Mouse (Mus musculus): ENCODE measurements around the gene Prkag3. TPM values are rescaled to one million over a fixed set of nuclear protein-coding genes. Genes with fewer than 3 reads are reported as not detected.

The Prkag3 gene
- total RNA-seq (2021): not detected
- long read RNA-seq, experiment 1: 0 reads
- long read RNA-seq, experiment 2: 0 reads

DNA sequence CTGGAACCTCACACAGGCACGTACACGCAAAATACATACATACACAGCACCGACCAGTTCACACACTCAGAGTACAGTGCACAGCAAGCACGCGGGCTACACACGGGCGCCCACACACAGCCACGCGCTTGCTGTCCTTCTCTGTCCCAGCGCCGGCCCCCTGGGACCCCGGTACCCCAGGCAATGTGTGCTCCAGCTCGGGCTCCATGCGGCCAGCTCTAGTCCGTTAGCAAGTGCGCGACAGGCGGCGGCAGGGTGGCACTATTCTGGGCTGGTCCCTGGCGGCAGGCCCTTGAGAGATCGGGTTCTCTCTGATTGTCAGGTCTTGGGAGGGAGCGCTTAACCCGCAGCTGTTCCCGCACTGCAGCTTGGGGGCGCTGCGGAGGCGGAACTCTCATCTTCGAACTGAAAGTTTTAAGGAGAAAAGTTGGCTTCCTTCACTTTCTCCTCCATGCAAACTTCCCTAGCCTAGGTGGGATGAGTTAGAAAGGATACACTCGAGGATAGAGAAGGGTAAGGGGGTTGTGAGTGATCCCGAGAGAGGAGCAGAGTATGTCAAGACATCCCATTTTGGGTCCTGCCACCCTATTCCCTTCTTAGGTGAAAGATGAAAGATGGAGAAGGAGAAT, at the start of gene Prkag3:
Prkag3 (minus strand) TSS at position 579 of the 629 bp plus-strand sequence.
- peak in 1 of 2 experiments; percentile 26 for DNase-seq (ENCODE audit: extremely low spot score in 1 of 2, low spot score in 2 of 2)
- Histone ChIP-seq H3K27ac (no peak within 1 kb of the TSS), H3K4me3 (peak within 1 kb of the TSS; percentile 13; the same call in 1 of the 2 replicates)
- intact Hi-C loops (cut with DNase I): no loop called here
- peak; percentile 58 for TF ChIP-seq CTCF (IDR thresholded peaks at IDR 0.05)

DNA sequence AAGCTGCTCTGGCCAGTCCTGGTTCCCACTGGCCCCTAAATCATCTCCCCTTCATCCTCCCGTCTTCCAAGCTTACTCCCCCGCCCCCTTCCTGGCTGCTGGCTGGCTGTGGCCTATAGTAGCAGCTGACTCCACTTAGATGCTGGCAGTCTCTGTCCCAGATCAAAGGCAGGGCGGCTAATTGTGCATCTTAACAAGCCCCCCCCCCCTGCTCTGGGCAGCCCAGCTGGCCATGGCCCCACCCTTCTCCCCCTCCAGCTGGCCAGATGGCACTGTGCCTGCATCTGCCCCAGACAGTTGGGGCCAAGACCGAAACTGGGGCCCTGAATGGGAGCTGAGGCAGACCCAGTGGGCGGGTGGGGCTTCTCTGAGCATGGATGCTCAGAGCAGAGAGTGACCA, 48.4 kb upstream of the Prkag3 start:
- intact Hi-C loops (cut with DNase I): no loop called here

DNA sequence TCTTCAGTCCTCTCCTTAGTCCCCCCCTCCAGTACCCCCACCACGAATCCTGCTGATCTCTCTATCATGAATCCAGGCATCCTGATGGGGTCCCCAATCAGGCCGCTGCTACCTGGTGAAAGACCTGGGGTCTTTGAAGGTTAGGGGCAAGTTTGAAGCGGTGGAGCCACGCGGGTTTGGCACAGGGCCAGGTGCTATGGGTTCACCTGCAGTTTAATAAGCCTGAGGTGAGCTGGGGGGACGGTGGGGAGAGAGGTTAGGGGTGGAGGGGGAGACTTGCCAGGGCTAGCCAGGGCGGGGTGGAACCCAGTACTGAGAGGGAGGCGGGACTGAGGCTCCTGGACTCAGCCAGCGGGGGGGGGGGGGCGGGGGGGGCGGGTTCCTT, 46.1 kb upstream of the Prkag3 start:
- H3K27ac ChIP-seq: no peak overlapping the region
- intact Hi-C loops (cut with DNase I): no loop called here
- TF ChIP-seq CTCF (IDR thresholded peaks at IDR 0.05): no peak
- no peak overlapping the region for H3K4me3 ChIP-seq
- DNase-seq (ENCODE audit: extremely low spot score in 1 of 2, low spot score in 2 of 2): no peak

More for the DNA sequence above, 48.4 kb upstream of the Prkag3 start:
- H3K4me3 ChIP-seq: no peak overlapping the region
- H3K27ac ChIP-seq: no peak overlapping the region
- peak in 1 of 2 experiments; percentile 15 for DNase-seq (ENCODE audit: extremely low spot score in 1 of 2, low spot score in 2 of 2)
- TF ChIP-seq CTCF (IDR thresholded peaks at IDR 0.05): no peak

GRCm38 (mm10) chr1:74794487-74795144, 45.6 kb upstream of the Prkag3 start:
- H3K4me3 ChIP-seq: peak overlapping the region; percentile 23; the same call in 1 of the 2 replicates
- DNase-seq (ENCODE audit: extremely low spot score in 1 of 2, low spot score in 2 of 2): peak in 1 of 2 experiments; percentile 45
- H3K27ac ChIP-seq: peak overlapping the region; percentile 24; the same call in 1 of the 2 replicates
- intact Hi-C loops (cut with DNase I): no loop called here
- TF ChIP-seq CTCF (IDR thresholded peaks at IDR 0.05): no peak

DNA sequence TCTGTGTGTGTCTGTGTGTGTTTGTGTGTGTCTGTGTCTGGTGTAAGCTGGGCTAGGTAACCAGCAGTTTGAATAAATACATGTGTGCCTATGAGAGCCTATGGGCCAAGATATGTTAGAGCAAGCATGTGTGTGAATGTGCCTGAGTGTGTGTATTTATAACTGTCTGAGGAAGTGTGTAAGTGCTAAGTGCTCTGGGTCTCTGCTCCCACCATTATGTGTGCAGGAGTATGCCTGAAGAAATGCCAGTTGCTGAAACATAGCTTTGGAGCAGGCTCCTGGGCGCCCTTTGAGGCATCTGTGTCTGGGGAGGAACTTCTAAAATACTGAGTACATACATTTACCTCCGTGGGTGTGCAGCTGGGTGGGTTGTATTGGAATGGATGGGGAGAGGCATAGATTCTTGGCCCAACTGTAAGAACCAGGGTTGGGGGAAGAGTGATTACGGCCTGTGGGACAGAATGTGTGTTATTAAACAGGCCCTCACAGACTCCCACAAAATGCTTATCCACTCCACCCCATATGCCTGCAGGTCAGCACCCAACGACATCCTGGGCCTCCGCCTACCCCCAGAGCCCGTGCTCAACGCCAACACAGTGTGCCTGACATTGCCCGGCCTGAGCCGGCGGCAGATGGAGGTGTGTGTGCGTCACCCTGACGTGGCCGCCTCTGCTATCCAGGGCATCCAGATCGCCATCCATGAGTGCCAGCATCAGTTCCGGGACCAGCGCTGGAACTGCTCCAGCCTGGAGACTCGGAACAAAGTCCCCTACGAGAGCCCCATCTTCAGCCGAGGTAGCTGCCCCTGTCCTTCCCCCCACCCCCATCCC, 44.0 kb upstream of the Prkag3 start:
- no peak for TF ChIP-seq CTCF (IDR thresholded peaks at IDR 0.05)
- DNase-seq (ENCODE audit: extremely low spot score in 1 of 2, low spot score in 2 of 2): peak in 1 of 2 experiments; percentile 57
- H3K4me3 ChIP-seq: 0 out of 2 replicates have a peak overlapping the region, but pooled peaks have one; percentile 19
- intact Hi-C loops (cut with DNase I): no loop called here
- H3K27ac ChIP-seq: no peak overlapping the region

- peak within 1 kb of the TSS; percentile 90 for H3K27ac ChIP-seq
- no peak for DNase-seq (ENCODE audit: extremely low spot score in 1 of 2, low spot score in 2 of 2)
- peak within 1 kb of the TSS; percentile 46 for H3K4me3 ChIP-seq
- intact Hi-C loops (cut with DNase I): no loop called here
- TF ChIP-seq CTCF (IDR thresholded peaks at IDR 0.05): no peak
These were observed 42.2 kb upstream of the Prkag3 start, which contains the start of gene Wnt10a for GRCm38 (mm10) chr1:74791249-74791648. TSS of gene Wnt10a (plus strand) at chr1:74791516.

DNA sequence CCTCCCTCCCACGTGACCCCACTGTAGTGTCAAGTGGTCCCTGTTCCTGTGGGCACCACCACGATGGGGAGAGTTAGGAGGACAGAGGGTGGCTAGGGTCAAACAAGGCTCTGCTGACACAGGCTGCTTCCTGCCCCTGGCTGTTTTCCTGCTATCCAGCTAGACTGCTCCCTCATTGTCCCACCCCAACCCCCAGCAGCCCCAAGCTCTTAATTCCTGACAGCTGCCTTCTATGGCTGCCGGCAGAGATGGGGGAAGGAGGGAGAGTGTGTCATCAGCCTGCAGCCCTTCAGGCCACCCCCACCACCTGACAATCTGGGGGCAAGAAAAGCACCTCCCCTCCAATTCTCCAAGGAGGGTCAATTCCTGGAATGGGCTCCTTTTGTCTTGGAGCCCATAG, 41.1 kb upstream of the Prkag3 start:
- no peak for DNase-seq (ENCODE audit: extremely low spot score in 1 of 2, low spot score in 2 of 2)
- Histone ChIP-seq H3K4me3 (no peak overlapping the region), H3K27ac (no peak overlapping the region)
- intact Hi-C loops (cut with DNase I): no loop called here
- TF ChIP-seq CTCF (IDR thresholded peaks at IDR 0.05): no peak

GRCm38 (mm10) chr1:74788603-74789176, 39.7 kb upstream of the Prkag3 start:
- H3K4me3 ChIP-seq: no peak overlapping the region
- no peak for DNase-seq (ENCODE audit: extremely low spot score in 1 of 2, low spot score in 2 of 2)
- no peak overlapping the region for H3K27ac ChIP-seq
- intact Hi-C loops (cut with DNase I): loop anchor here (1.0 kb wide), 1 partner anchor 20 kb away; no protein-coding TSS in a partner anchor
- no peak for TF ChIP-seq CTCF (IDR thresholded peaks at IDR 0.05)

GRCm38 (mm10) chr1:74787846-74788245, 38.8 kb upstream of the Prkag3 start:
- intact Hi-C loops (cut with DNase I): loop anchor here (1.0 kb wide), 1 partner anchor 20 kb away; no protein-coding TSS in a partner anchor
- peak; percentile 79 for TF ChIP-seq CTCF (IDR thresholded peaks at IDR 0.05)
- H3K27ac ChIP-seq: no peak overlapping the region
- H3K4me3 ChIP-seq: no peak overlapping the region
- DNase-seq (ENCODE audit: extremely low spot score in 1 of 2, low spot score in 2 of 2): peak; percentile 80 to 87

DNA sequence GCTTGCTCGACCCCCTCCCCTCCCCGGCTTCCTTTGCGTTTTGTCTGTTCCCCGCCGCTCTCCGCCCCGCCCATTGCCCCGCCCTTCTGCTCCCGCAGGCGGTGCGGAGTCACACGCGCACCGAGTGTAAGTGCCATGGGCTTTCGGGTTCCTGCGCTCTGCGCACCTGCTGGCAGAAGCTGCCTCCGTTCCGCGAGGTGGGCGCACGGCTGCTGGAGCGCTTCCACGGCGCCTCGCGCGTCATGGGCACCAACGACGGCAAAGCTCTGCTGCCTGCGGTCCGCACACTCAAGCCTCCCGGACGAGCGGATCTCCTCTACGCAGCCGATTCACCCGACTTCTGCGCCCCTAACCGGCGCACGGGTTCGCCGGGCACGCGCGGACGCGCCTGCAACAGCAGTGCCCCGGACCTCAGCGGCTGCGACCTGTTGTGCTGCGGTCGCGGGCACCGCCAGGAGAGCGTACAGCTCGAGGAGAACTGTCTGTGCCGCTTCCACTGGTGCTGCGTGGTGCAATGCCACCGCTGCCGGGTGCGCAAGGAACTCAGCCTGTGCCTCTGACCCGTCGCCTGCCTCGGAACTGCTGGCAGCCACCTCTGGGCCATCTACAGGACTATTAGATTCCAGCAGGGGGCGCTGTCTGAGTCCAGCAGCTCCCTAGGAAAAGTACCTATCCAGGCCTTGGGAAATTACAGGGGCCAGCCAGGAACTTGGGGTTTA, 35.2 kb upstream of the Prkag3 start:
- Histone ChIP-seq H3K4me3 (peak overlapping the region; percentile 45), H3K27ac (no peak overlapping the region)
- intact Hi-C loops (cut with DNase I): no loop called here
- peak in 1 of 2 experiments; percentile 56 for DNase-seq (ENCODE audit: extremely low spot score in 1 of 2, low spot score in 2 of 2)
- peak; percentile 67 for TF ChIP-seq CTCF (IDR thresholded peaks at IDR 0.05)

GRCm38 (mm10) chr1:74783554-74783953, 34.5 kb upstream of the Prkag3 start:
- peak overlapping the region; percentile 45; the same call in 1 of the 2 replicates for H3K4me3 ChIP-seq
- H3K27ac ChIP-seq: no peak overlapping the region
- intact Hi-C loops (cut with DNase I): no loop called here
- no peak for TF ChIP-seq CTCF (IDR thresholded peaks at IDR 0.05)
- no peak for DNase-seq (ENCODE audit: extremely low spot score in 1 of 2, low spot score in 2 of 2)

All from left cerebral cortex, adult 2 months (tissue).